Mouse (Mus musculus) lung, adult 2 months (tissue): ENCODE data around the gene Tubb1. TPM values are rescaled to one million over a fixed set of nuclear protein-coding genes. Genes with fewer than 3 reads are reported as not detected.

Experiments used
- DNase-seq: peaks from one replicate; pipeline ENCODE4 v3.0.0; 2022
- H3K4me1 ChIP-seq: fragments of 200-500 bp; 2 replicates; pipeline ENCODE4 v1.6.1; 2011; ENCODE audit warnings: low read length; ENCODE audit not compliant: control insufficient read depth, insufficient read depth
- H3K4me3 ChIP-seq: fragments of 200-500 bp; replicated peaks from 2 replicates; pipeline ENCODE3; 2011; ENCODE audit warnings: low read depth, mild to moderate bottlenecking, control low read depth, low read length; ENCODE audit errors: extremely low read depth
- CTCF ChIP-seq: fragments of 200-500 bp; IDR thresholded peaks from 2 replicates; pipeline ENCODE4 v1.5.1; 2011; ENCODE audit warnings: mild to moderate bottlenecking, low read length, control low read depth; ENCODE audit not compliant: insufficient read depth
- POLR2A ChIP-seq: fragments of 200-500 bp; IDR thresholded peaks from 2 replicates; pipeline ENCODE4 v1.6.1; 2011; ENCODE audit warnings: low read depth, mild to moderate bottlenecking, control low read depth, low read length, borderline replicate concordance; ENCODE audit errors: extremely low read depth
- WGBS: fragments of 180-500 bp; shearing (Covaris S2); methylation state at CpG from one replicate; pipeline ENCODE4 v1.1.7; 2018; 5-methylcytosine and 5-hydroxymethylcytosine counted together
- polyA plus RNA-seq: library from polyadenylated mRNA; depleted of rRNA; stranded (reverse); fragments of >200 nt; gene quantifications from 2 replicates; pipeline ENCODE4 v1.2.3, GENCODE M21; 2012; rRNA removed

Gene Tubb1
- polyA plus RNA-seq, 1 experiment: 38.3 TPM

- DNase-seq: no peak
- no peak overlapping the region for H3K4me3 ChIP-seq
- no peak for TF ChIP-seq POLR2A
- peak; percentile 32; the same call in 1 of the 2 replicates for TF ChIP-seq CTCF
- 47% methylated on average over 2 of the region's 2 CpGs for WGBS
- no peaks in the 10 kb centered on the region for H3K4me1 ChIP-seq
Measured at GRCm38 (mm10) chr2:174492858-174493257, 42.4 kb downstream of the Tubb1 start.

DNA sequence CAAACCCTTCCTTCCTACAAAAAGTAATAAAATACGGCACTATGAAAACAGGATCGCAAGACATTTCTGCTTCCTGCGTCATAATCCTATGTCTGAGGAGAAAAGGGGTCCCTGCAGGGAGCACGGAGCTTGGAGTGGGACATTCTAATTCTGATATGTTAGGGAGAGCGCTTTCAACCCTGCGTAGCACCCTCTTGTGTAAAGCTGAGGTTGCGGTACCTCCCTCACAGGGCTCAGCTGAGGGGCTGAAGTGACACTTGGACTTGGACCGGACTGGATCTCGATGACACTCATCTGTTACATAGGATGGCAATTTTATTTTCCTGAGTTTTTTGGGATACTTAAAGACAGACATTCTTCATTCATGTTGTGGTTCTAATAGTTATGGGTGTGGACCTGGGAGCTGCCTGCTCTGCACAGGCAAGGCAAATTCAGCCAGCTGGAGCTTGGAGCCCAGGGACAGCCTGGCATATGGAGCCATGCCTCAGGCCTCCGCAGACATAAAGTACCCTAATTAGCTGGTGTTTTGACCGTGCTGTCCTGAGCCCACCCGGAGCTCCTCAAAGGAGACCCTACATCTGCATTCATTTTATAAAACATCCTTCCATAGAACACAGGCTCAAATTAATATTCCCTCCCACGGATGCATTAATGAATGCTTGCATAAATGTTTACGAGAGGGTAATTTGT lies 50.5 kb downstream of the Tubb1 start:
- no peak for TF ChIP-seq CTCF
- TF ChIP-seq POLR2A: no peak
- DNase-seq: no peak
- H3K4me3 ChIP-seq: no peak overlapping the region
- no peaks in the 10 kb centered on the region for H3K4me1 ChIP-seq
- WGBS: 86% methylated on average over 14 of the region's 14 CpGs

GRCm38 (mm10) chr2:174501517-174501916 lies 51.0 kb downstream of the Tubb1 start:
- Histone ChIP-seq H3K4me3 (no peak overlapping the region), H3K4me1 (no peaks in the 10 kb centered on the region)
- DNase-seq: no peak
- WGBS: 91% methylated on average over 8 of the region's 8 CpGs
- TF ChIP-seq CTCF (no peak), POLR2A (no peak)

DNA sequence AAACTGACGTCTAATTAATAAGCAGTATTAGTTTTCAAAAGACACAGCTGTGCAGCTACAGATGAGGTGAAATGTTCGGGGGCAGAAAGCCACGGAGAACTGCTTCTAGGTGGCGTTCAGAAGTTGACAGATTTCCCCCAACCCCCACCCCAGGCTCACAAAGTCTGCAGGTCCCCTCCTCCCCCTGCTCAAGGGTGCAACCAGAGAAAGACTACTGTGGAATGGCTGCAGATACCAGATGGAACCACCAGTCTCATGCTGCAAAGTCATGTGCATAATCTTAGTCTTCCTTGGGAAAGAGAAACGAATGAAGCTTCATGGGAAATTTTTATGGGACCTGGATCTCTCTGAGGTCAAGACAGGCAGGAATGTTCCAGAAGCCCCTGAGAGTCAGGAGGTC lies 51.8 kb downstream of the Tubb1 start:
- 62% methylated on average over 5 of the region's 5 CpGs for WGBS
- TF ChIP-seq POLR2A: no peak
- H3K4me1 ChIP-seq: no peaks in the 10 kb centered on the region
- DNase-seq: no peak
- H3K4me3 ChIP-seq: no peak overlapping the region

- Histone ChIP-seq H3K4me3 (no peak overlapping the region), H3K4me1 (no peaks in the 10 kb centered on the region)
- 60% methylated on average over 25 of the region's 25 CpGs for WGBS
- DNase-seq: no peak
- no peak for TF ChIP-seq CTCF
Measured at GRCm38 (mm10) chr2:174502831-174503460, 52.5 kb downstream of the Tubb1 start.

Other genes with a start within 250 kb of the Tubb1 start
- gene Gnas, start 166.4 kb upstream of the Tubb1 start, polyA plus RNA-seq: 897 and 1,050 TPM in 2 replicates
- gene Gm20721, start 104.0 kb upstream of the Tubb1 start, polyA plus RNA-seq: not detected in 2 replicates
- 37.7 and 44.9 TPM in 2 replicates for gene Nelfcd, start 34.9 kb upstream of the Tubb1 start, polyA plus RNA-seq
- 229 and 251 TPM in 2 replicates for gene Ctsz, start 11.7 kb upstream of the Tubb1 start, polyA plus RNA-seq
- gene Atp5e, start 13.4 kb downstream of the Tubb1 start, polyA plus RNA-seq: 238 and 290 TPM in 2 replicates
- 21.8 and 29.7 TPM in 2 replicates for gene Prelid3b, start 22.4 kb downstream of the Tubb1 start, polyA plus RNA-seq
- 0.53 and 0.65 TPM in 2 replicates for gene Zfp831, start 192.8 kb downstream of the Tubb1 start, polyA plus RNA-seq